Mouse (Mus musculus) WW6 (cell line): Measurements from ENCODE around the gene Gm10037.
"Not testable (repeated sequence)": the region's sequence is repeated elsewhere in the genome, so short reads cannot be mapped to it uniquely, and the experiment has no call there.

Experiments used
- DNase-seq: peaks from one replicate; pipeline ENCODE4 v3.0.0-alpha.2; 2013; ENCODE audit warnings: low read depth, low spot score

Gm10037 gene

GRCm38 (mm10) chr13:67876049-67876698 lies 45.3 kb downstream of the Gm10037 start:
- not testable (repeated sequence) for DNase-seq

DNA sequence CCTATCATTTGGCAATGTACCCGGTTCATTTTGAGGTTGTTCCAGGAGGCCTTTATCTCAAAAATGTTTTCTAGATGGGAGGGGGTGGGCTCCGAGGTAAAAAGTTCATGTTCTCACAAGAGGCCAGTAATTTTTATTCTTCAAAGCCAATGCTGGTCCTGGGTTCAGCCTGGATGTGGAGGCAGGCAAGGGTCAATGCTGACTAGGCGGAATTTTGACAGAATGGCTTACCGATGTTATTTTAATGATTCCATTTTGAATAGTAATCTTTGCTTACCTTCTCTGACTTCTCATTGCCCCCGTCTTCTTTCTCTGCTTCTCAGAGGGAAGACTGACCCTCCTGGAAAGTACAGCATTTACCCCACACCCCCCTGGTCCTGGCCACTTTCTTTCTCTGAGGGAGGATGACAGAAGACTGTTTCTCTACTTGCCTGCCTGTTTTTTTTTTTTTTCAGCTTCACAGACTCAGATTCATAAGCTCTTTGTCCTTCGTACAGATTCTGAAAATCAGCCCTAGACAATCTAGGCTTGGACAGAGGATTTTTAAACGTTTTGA lies 45.9 kb downstream of the Gm10037 start:
- DNase-seq, result no peak

DNA sequence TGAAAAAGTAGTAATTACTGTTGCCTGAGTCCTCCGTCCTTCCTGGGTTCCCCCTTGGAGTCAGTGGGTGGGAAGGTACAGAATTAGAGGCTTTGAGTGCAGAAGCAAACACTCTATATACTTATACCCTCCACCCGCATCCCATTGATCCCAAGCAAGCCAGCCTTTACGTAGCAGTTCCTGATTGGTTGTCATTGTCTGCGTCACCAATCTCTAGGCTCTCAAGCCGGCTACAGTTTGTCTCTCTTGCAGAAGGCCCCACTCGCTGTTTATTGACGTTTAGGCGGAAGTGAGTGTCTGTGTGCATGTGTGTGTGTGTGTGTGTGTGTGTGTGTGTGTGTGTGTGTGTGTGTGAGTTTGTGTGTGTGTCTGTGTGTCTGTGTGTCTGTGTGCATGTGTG lies 53.1 kb downstream of the Gm10037 start:
- no peak for DNase-seq
